Mouse (Mus musculus): Measurements from ENCODE around the gene Gm4969. TPM values are rescaled to one million over a fixed set of nuclear protein-coding genes. Genes with fewer than 3 reads are reported as not detected.

Gm4969 gene
- polyA plus RNA-seq, 1 experiment from 2014 or later = 3.0 TPM

- Histone ChIP-seq H3K27ac (ENCODE audit: low read depth) (no peak overlapping the region), H3K4me3 (ENCODE audit: low read depth, low read length) (no peak overlapping the region), H3K4me1 (ENCODE audit: insufficient read depth) (no peaks in the 10 kb centered on the region), H3K27me3 (ENCODE audit: insufficient read depth, low read length) (no peaks in the 10 kb centered on the region), H3K36me3 (ENCODE audit: insufficient read depth) (peaks cover 56% of the 10 kb centered on the region), H3K4me2 (no peak overlapping the region), H3K9me3 (ENCODE audit: low read depth, low read length) (no peaks in the 10 kb centered on the region), H3K9ac (no peak overlapping the region)
- DNase-seq (no peak), ATAC-seq (ENCODE audit: insufficient read depth) (peak; percentile 13; the same call in 1 of the 2 replicates)
- 89% methylated on average over 38 of the region's 38 CpGs for WGBS
- TF ChIP-seq CTCF (IDR thresholded peaks at IDR 0.05; ENCODE audit: low read depth) = no peak
Observed at GRCm38 (mm10) chr7:19136673-19137334, 18.6 kb upstream of the Gm4969 start.

DNA sequence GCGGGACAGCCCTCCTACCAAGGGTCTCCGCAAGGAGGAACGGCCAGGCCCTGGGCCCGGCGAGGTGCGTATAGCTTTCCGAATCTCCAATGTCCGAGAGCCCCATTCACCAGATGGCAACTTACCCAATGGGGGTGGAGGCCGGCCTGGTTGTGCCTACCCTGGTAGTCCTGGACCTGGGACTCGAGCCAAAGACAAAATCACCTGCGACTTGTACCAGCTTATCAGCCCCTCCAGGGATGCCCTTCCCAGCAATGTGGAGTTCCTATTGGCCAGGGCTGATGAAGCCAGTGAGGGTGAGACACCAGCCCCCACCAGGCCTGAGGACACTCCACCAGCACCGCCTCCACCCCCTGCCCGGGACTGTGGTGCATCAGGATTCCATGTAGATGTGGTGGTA, 18.0 kb upstream of the Gm4969 start:
- DNase-seq = no peak
- Histone ChIP-seq H3K9me3 (ENCODE audit: low read depth, low read length) (no peaks in the 10 kb centered on the region), H3K4me3 (ENCODE audit: low read depth, low read length) (no peak overlapping the region), H3K9ac (no peak overlapping the region), H3K27me3 (ENCODE audit: insufficient read depth, low read length) (no peaks in the 10 kb centered on the region), H3K36me3 (ENCODE audit: insufficient read depth) (peaks cover 56% of the 10 kb centered on the region), H3K27ac (ENCODE audit: low read depth) (no peak overlapping the region), H3K4me2 (no peak overlapping the region), H3K4me1 (ENCODE audit: insufficient read depth) (no peaks in the 10 kb centered on the region)
- WGBS = 91% methylated on average over 13 of the region's 13 CpGs
- no peak for ATAC-seq (ENCODE audit: insufficient read depth)
- no peak for TF ChIP-seq CTCF (IDR thresholded peaks at IDR 0.05; ENCODE audit: low read depth)

GRCm38 (mm10) chr7:19131324-19131848, 13.2 kb upstream of the Gm4969 start:
- Histone ChIP-seq H3K9me3 (ENCODE audit: low read depth, low read length) (no peaks in the 10 kb centered on the region), H3K27me3 (ENCODE audit: insufficient read depth, low read length) (no peaks in the 10 kb centered on the region), H3K4me2 (peak overlapping the region; percentile 66), H3K9ac (peak overlapping the region; percentile 46), H3K36me3 (ENCODE audit: insufficient read depth) (peaks cover 23% of the 10 kb centered on the region), H3K4me1 (ENCODE audit: insufficient read depth) (no peaks in the 10 kb centered on the region), H3K4me3 (ENCODE audit: low read depth, low read length) (peak overlapping the region; percentile 36), H3K27ac (ENCODE audit: low read depth) (peak overlapping the region; percentile 62; the same call in 1 of the 2 replicates)
- WGBS = under 1% methylated on average over 39 of the region's 39 CpGs
- DNase-seq (peak; percentile 98), ATAC-seq (ENCODE audit: insufficient read depth) (peak; percentile 99)
- peak; percentile 86 for TF ChIP-seq CTCF (IDR thresholded peaks at IDR 0.05; ENCODE audit: low read depth)

DNA sequence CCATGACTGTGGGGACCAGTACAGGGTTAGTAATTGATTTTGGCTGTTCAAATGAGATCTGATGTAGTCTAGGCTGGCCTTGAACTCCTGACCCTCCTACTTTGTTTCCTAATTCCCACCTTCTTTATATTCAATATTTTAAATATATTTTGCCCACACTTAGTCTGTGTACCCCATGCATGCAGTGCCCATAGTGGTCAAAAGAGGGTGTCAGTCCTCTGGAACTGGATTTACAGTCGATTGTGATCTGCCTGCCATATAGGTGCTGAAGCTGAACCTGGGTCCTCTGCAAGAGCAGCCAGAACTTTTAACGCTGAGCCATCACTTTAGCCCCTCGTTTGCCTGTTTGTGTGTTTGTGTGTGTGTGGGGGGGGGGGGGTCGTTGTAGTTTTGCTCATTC, 12.5 kb upstream of the Gm4969 start:
- H3K27me3 ChIP-seq (ENCODE audit: insufficient read depth, low read length) = no peaks in the 10 kb centered on the region
- DNase-seq (peak; percentile 6), ATAC-seq (ENCODE audit: insufficient read depth) (no peak)
- peak overlapping the region; percentile 9; the same call in 1 of the 2 replicates for H3K9ac ChIP-seq
- peak overlapping the region; percentile 36 for H3K4me3 ChIP-seq (ENCODE audit: low read depth, low read length)
- no peaks in the 10 kb centered on the region for H3K4me1 ChIP-seq (ENCODE audit: insufficient read depth)
- no peaks in the 10 kb centered on the region for H3K9me3 ChIP-seq (ENCODE audit: low read depth, low read length)
- 20% methylated on average over 4 of the region's 4 CpGs for WGBS
- H3K4me2 ChIP-seq = peak overlapping the region; percentile 66
- peaks cover 18% of the 10 kb centered on the region for H3K36me3 ChIP-seq (ENCODE audit: insufficient read depth)
- TF ChIP-seq CTCF (IDR thresholded peaks at IDR 0.05; ENCODE audit: low read depth) = peak; percentile 43; the same call in 1 of the 2 replicates
- H3K27ac ChIP-seq (ENCODE audit: low read depth) = peak overlapping the region; percentile 62; the same call in 1 of the 2 replicates

DNA sequence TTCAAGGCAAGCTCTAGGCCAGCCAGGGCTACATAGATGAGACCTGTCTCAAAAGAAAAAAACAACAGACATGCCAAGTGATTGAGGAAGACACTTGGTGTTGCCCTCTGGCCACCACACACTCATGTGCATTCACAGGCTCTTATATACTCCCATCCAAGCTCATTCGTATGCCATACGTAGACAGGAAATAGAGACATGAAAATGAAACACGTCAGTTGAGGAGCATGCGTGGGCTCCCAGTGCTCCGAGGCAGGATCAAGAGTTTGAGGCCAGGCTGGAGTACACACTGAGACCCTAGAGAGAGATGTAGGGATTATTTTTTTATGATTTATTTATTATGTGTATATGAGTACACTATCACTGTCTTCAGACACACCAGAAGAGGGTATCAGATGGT, 11.2 kb upstream of the Gm4969 start:
- no peak for TF ChIP-seq CTCF (IDR thresholded peaks at IDR 0.05; ENCODE audit: low read depth)
- Histone ChIP-seq H3K27ac (ENCODE audit: low read depth) (no peak overlapping the region), H3K9ac (no peak overlapping the region), H3K4me1 (ENCODE audit: insufficient read depth) (no peaks in the 10 kb centered on the region), H3K27me3 (ENCODE audit: insufficient read depth, low read length) (no peaks in the 10 kb centered on the region), H3K36me3 (ENCODE audit: insufficient read depth) (peaks cover 12% of the 10 kb centered on the region; the same call in 1 of the 2 replicates), H3K9me3 (ENCODE audit: low read depth, low read length) (no peaks in the 10 kb centered on the region), H3K4me2 (no peak overlapping the region), H3K4me3 (ENCODE audit: low read depth, low read length) (no peak overlapping the region)
- WGBS = 88% methylated on average over 5 of the region's 5 CpGs
- ATAC-seq (ENCODE audit: insufficient read depth) (no peak), DNase-seq (no peak)

GRCm38 (mm10) chr7:19127744-19128143, 9.6 kb upstream of the Gm4969 start:
- no peak for ATAC-seq (ENCODE audit: insufficient read depth)
- TF ChIP-seq CTCF (IDR thresholded peaks at IDR 0.05; ENCODE audit: low read depth) = no peak
- DNase-seq = no peak
- no peak overlapping the region for H3K4me2 ChIP-seq
- H3K4me1 ChIP-seq (ENCODE audit: insufficient read depth) = no peaks in the 10 kb centered on the region
- H3K4me3 ChIP-seq (ENCODE audit: low read depth, low read length) = no peak overlapping the region
- no peak overlapping the region for H3K9ac ChIP-seq
- no peak overlapping the region for H3K27ac ChIP-seq (ENCODE audit: low read depth)
- 77% methylated on average over 5 of the region's 5 CpGs for WGBS
- H3K27me3 ChIP-seq (ENCODE audit: insufficient read depth, low read length) = no peaks in the 10 kb centered on the region
- no peaks in the 10 kb centered on the region for H3K9me3 ChIP-seq (ENCODE audit: low read depth, low read length)
- H3K36me3 ChIP-seq (ENCODE audit: insufficient read depth) = peaks cover 12% of the 10 kb centered on the region; the same call in 1 of the 2 replicates

DNA sequence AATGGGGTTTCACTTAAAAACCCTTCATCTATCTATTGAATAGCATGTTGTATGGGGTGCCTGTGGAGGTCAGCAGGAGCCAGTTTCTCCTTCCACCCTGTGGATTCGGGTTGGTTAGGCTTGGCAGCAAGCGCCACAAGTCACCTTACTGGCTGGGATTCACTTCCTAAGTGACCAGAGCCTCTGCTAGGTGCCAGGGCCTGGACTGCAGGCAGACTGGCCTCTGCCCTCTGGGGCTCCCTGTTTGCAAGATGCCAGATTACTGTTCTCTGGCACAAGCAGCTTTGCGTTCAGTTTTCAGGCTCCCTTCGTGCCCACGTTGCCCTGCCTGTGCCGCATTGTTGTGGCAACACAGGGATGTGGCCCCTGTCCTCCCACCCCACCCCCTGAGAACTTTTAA, 6.5 kb upstream of the Gm4969 start:
- TF ChIP-seq CTCF (IDR thresholded peaks at IDR 0.05; ENCODE audit: low read depth) = no peak
- Histone ChIP-seq H3K4me3 (ENCODE audit: low read depth, low read length) (no peak overlapping the region), H3K9me3 (ENCODE audit: low read depth, low read length) (no peaks in the 10 kb centered on the region; the same call in 1 of the 2 replicates), H3K4me2 (no peak overlapping the region), H3K27ac (ENCODE audit: low read depth) (no peak overlapping the region), H3K36me3 (ENCODE audit: insufficient read depth) (peaks cover 12% of the 10 kb centered on the region; the same call in 1 of the 2 replicates), H3K4me1 (ENCODE audit: insufficient read depth) (peaks cover 7% of the 10 kb centered on the region; the same call in 1 of the 2 replicates), H3K27me3 (ENCODE audit: insufficient read depth, low read length) (no peaks in the 10 kb centered on the region), H3K9ac (no peak overlapping the region)
- no peak for DNase-seq
- no peak for ATAC-seq (ENCODE audit: insufficient read depth)
- WGBS = 89% methylated on average over 6 of the region's 6 CpGs

Data from lung, embryonic 14.5 days (tissue).